Mouse (Mus musculus) 3134 (cell line): ENCODE data around the gene Eif4a3.
"Not testable (repeated sequence)": the region's sequence is repeated elsewhere in the genome, so short reads cannot be mapped to it uniquely, and the experiment has no call there.

ENCODE experiments used
- DNase-seq: peaks from one replicate; pipeline ENCODE4 v3.0.0-alpha.2; 2011; ENCODE audit warnings: low spot score; ENCODE audit not compliant: insufficient read length; ENCODE audit errors: extremely low read depth

The Eif4a3 gene

DNA sequence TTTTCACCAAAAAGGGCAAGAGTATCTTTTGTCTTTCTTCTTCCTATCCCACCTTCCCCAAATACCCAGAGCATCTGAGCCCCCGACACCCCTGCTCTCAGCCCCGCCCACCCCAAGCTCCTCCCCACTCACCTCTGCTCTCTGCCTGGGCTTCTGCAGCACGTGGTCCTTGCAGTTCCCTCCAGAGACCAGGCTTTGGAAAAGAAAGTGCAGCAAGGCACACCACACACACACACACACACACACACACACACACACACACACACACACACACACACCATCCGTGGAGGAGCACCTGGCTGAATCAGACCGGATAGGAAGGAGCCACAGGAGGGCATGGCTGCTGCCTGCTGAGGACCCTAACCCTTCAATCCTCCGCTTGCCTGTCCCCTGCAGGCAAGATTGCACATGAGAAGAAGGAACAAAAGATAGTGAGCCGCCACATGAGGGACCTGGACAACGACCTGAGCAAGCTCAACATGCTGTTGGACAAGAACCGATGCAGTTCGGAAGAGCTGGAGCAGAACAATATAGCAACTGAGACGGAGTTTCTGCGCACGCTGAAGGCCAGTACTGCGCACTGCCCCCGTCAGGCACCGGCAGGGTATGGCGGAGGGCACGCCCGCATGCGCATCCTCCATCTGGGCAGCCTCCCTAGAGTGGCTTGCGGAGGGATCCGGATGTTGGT, 46.9 kb downstream of the Eif4a3 start:
- DNase-seq: no peak

DNA sequence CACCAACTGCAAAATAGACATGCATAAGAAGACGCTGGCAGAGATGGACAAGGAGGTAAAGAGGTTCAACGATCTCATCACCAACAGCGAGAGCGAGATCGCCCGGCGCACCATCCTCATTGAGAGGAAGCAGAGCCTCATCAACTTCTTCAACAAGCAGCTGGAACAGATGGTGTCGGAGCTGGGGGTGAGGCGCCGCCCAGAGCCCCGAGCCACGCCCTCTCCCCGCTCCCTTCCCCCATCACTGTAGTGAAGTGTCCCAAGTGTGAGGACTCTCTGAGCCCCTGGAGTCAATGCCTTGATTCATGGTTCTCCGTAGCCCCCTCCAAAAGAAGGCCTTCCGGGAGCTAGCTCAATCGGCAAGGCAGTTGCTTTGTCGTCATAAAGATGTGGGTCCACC, 48.9 kb downstream of the Eif4a3 start:
- DNase-seq: no peak

DNA sequence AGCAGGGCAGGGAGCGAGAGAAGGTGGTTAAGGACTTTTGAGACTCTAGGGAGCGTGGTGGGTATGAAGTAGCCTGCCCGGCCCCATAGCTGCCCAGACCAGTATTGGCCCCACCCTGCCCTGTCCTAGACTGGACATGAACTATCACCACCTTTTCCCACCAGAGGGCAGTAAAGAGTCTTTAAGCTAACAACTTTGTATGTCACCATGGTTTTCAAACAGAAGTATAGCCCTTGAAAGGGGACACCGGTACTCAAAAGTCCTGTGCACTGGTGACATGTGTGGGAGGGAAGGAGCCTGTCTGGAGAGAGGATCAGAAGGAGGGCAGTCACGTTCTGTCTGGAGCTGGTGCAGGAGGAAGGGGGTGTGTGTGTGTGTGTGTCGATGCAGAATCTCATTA, 50.9 kb downstream of the Eif4a3 start:
- DNase-seq: peak; percentile 46

DNA sequence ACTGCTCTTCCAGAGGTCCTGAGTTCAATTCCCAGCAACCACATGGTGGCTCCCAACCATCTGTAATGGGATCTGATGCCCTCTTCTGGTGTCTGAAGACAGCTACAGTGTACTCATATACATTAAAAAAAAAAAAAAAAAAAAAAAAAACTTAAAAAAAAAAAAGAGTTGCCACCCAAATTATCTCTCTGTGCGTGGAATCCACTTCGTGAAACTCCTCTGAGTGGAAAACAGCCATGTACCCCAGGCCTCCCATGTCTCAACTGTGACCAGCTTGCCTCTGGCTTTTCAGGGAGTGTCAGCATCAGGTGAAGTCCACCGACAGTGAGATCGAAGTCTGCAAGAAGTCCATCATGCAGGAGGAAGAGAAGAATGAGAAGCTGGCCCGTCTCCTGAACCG, 54.3 kb downstream of the Eif4a3 start:
- not testable (repeated sequence) for DNase-seq

DNA sequence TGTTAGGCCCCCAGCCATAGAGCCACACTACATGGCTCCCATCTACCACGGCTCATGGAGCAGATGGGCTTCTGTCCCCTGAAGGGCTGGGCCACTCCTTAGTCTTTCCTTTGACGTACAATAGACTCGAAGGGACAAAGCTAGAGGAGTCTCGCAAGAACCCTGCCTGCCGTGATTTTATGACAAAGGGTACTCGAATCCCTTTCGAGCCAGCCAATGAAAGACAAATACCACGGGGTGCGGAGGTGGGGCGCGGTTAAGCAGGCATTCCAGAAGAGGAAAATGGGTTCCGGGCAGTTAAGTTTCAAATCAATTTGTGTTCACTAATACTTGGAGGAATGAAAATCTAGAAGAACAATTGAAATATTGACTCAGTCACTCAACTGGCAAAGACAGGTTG, 60.4 kb downstream of the Eif4a3 start:
- DNase-seq: no peak
